Mouse (Mus musculus) heart, adult 2 months (tissue): ENCODE data around the gene Atrip. TPM values are rescaled to one million over a fixed set of nuclear protein-coding genes. Genes with fewer than 3 reads are reported as not detected.

Source experiments
- DNase-seq, 2 experiments: peaks; one replicate each; pipeline ENCODE4 v3.0.0; 2021
- H3K27ac ChIP-seq: fragments of 200-600 bp; 2 replicates; pipeline ENCODE4 v1.8.1; 2022
- H3K27me3 ChIP-seq: fragments of 200-500 bp; 2 replicates; pipeline ENCODE4 v1.6.1; 2012; ENCODE audit warnings: mild to moderate bottlenecking, low read length, inconsistent platforms, mixed read lengths; ENCODE audit not compliant: control insufficient read depth, insufficient read depth
- H3K36me3 ChIP-seq: fragments of 200-500 bp; 2 replicates; pipeline ENCODE4 v1.6.1; 2012; ENCODE audit warnings: low read length, inconsistent platforms; ENCODE audit not compliant: control insufficient read depth, insufficient read depth
- H3K4me1 ChIP-seq: fragments of 200-500 bp; 2 replicates; pipeline ENCODE4 v1.6.1; 2011; ENCODE audit warnings: low read length; ENCODE audit not compliant: control insufficient read depth, insufficient read depth
- H3K4me3 ChIP-seq: fragments of 200-600 bp; 2 replicates; pipeline ENCODE4 v1.8.1; 2022
- H3K79me2 ChIP-seq: fragments of 200-500 bp; replicated peaks from 2 replicates; pipeline ENCODE4 v1.6.1; 2012; ENCODE audit warnings: mild to moderate bottlenecking, inconsistent platforms, low read length, moderate library complexity, mixed read lengths; ENCODE audit not compliant: control insufficient read depth, insufficient read depth
- H3K9ac ChIP-seq: fragments of 200-500 bp; 2 replicates; pipeline ENCODE4 v1.6.1; 2012; ENCODE audit warnings: low read depth, mild to moderate bottlenecking, control low read depth, inconsistent platforms, low read length, mixed read lengths
- CTCF ChIP-seq: fragments of 200-600 bp; IDR thresholded peaks from 2 replicates; pipeline ENCODE4 v1.8.1; 2022; ENCODE audit warnings: antibody characterized with exemption, mild to moderate bottlenecking, moderate library complexity
- EP300 ChIP-seq: fragments of 200-500 bp; IDR thresholded peaks from 2 replicates; pipeline ENCODE4 v1.6.1; 2011; ENCODE audit warnings: low read depth, low read length, control low read depth; ENCODE audit not compliant: insufficient read depth
- POLR2A ChIP-seq: fragments of 200-500 bp; IDR thresholded peaks from 2 replicates; pipeline ENCODE4 v1.6.1; 2011; ENCODE audit warnings: mild to moderate bottlenecking, low read depth, low read length, control low read depth; ENCODE audit not compliant: insufficient read depth
- WGBS: fragments of 180-500 bp; shearing (Covaris S2); methylation state at CpG from one replicate; pipeline ENCODE4 v1.1.7; 2018; 5-methylcytosine and 5-hydroxymethylcytosine counted together
- intact Hi-C: fragments of 180-260 bp; cut with DNase I; formaldehyde crosslinking; loops from one replicate; pipeline ENCODE4 v1.15.1; 2025
- polyA plus RNA-seq: library from polyadenylated mRNA; depleted of rRNA; stranded (reverse); fragments of >200 nt; gene quantifications from 2 replicates; pipeline ENCODE4 v1.2.3, GENCODE M21; 2012
- total RNA-seq, 2 experiments: library from RNA; stranded (reverse); gene quantifications; 2 replicates each; pipeline ENCODE4 v1.2.3; 2021

Gene Atrip
- total and polyA plus RNA-seq, 3 experiments = 8.0 to 10.0 (median 9.0) TPM

- WGBS = 83% methylated on average over 10 of the region's 10 CpGs
- H3K9ac ChIP-seq = no peak overlapping the region
- H3K36me3 ChIP-seq = no peaks in the 10 kb centered on the region
- no peaks in the 10 kb centered on the region for H3K4me1 ChIP-seq
- intact Hi-C loops = no loop called here
- no peak for TF ChIP-seq CTCF
- TF ChIP-seq POLR2A = no peak
- TF ChIP-seq EP300 = no peak
- DNase-seq = no peak
- H3K27ac ChIP-seq = no peak overlapping the region
- no peaks in the 10 kb centered on the region for H3K27me3 ChIP-seq
- no peaks in the 10 kb centered on the region for H3K79me2 ChIP-seq
- H3K4me3 ChIP-seq = no peak overlapping the region
Observed at GRCm38 (mm10) chr9:109116205-109116604, 42.3 kb upstream of the Atrip start.

- DNase-seq = peak in 1 of 2 experiments; percentile 11
- 85% methylated on average over 7 of the region's 7 CpGs for WGBS
- Histone ChIP-seq H3K36me3 (no peaks in the 10 kb centered on the region), H3K27me3 (no peaks in the 10 kb centered on the region), H3K9ac (no peak overlapping the region), H3K4me3 (no peak overlapping the region), H3K4me1 (no peaks in the 10 kb centered on the region), H3K79me2 (no peaks in the 10 kb centered on the region), H3K27ac (no peak overlapping the region)
- intact Hi-C loops = no loop called here
- TF ChIP-seq EP300 = no peak
- no peak for TF ChIP-seq CTCF
- TF ChIP-seq POLR2A = no peak
Observed at GRCm38 (mm10) chr9:109114871-109115270, 40.9 kb upstream of the Atrip start.

GRCm38 (mm10) chr9:109114276-109114675, 40.4 kb upstream of the Atrip start:
- Histone ChIP-seq H3K79me2 (no peaks in the 10 kb centered on the region), H3K9ac (no peak overlapping the region), H3K4me3 (no peak overlapping the region), H3K36me3 (no peaks in the 10 kb centered on the region), H3K4me1 (no peaks in the 10 kb centered on the region), H3K27me3 (no peaks in the 10 kb centered on the region), H3K27ac (no peak overlapping the region)
- TF ChIP-seq CTCF (no peak), POLR2A (no peak), EP300 (no peak)
- peak in 1 of 2 experiments; percentile 14 for DNase-seq
- 95% methylated on average over 11 of the region's 11 CpGs for WGBS
- intact Hi-C loops = no loop called here

GRCm38 (mm10) chr9:109113331-109113730, 39.4 kb upstream of the Atrip start:
- no peaks in the 10 kb centered on the region for H3K79me2 ChIP-seq
- H3K27ac ChIP-seq = no peak overlapping the region
- intact Hi-C loops = no loop called here
- no peak overlapping the region for H3K9ac ChIP-seq
- H3K4me3 ChIP-seq = no peak overlapping the region
- peak in 1 of 2 experiments; percentile 13 for DNase-seq
- no peaks in the 10 kb centered on the region for H3K27me3 ChIP-seq
- TF ChIP-seq CTCF (no peak), EP300 (no peak), POLR2A (no peak)
- H3K36me3 ChIP-seq = no peaks in the 10 kb centered on the region
- 89% methylated on average over 8 of the region's 8 CpGs for WGBS
- H3K4me1 ChIP-seq = no peaks in the 10 kb centered on the region

GRCm38 (mm10) chr9:109111591-109111990, 37.7 kb upstream of the Atrip start:
- TF ChIP-seq EP300 (no peak), CTCF (no peak), POLR2A (no peak)
- WGBS = 93% methylated on average over 9 of the region's 9 CpGs

GRCm38 (mm10) chr9:109111101-109111500, 37.2 kb upstream of the Atrip start:
- TF ChIP-seq EP300 (no peak), CTCF (no peak), POLR2A (no peak)
- no peaks in the 10 kb centered on the region for H3K36me3 ChIP-seq
- no peak overlapping the region for H3K27ac ChIP-seq
- H3K4me1 ChIP-seq = no peaks in the 10 kb centered on the region
- H3K79me2 ChIP-seq = no peaks in the 10 kb centered on the region
- H3K27me3 ChIP-seq = no peaks in the 10 kb centered on the region
- 79% methylated on average over 4 of the region's 4 CpGs for WGBS
- intact Hi-C loops = no loop called here
- DNase-seq = no peak
- no peak overlapping the region for H3K9ac ChIP-seq
- H3K4me3 ChIP-seq = no peak overlapping the region

More at GRCm38 (mm10) chr9:109111591-109111990, 37.7 kb upstream of the Atrip start:
- H3K27ac ChIP-seq = no peak overlapping the region
- no peaks in the 10 kb centered on the region for H3K27me3 ChIP-seq
- no peak overlapping the region for H3K4me3 ChIP-seq
- no peaks in the 10 kb centered on the region for H3K36me3 ChIP-seq
- peak in 1 of 2 experiments; percentile 13 for DNase-seq
- H3K9ac ChIP-seq = no peak overlapping the region
- no peaks in the 10 kb centered on the region for H3K4me1 ChIP-seq
- intact Hi-C loops = no loop called here
- no peaks in the 10 kb centered on the region for H3K79me2 ChIP-seq

- Histone ChIP-seq H3K27me3 (no peaks in the 10 kb centered on the region), H3K79me2 (no peaks in the 10 kb centered on the region), H3K36me3 (no peaks in the 10 kb centered on the region), H3K9ac (no peak overlapping the region), H3K4me3 (no peak overlapping the region), H3K4me1 (no peaks in the 10 kb centered on the region), H3K27ac (no peak overlapping the region)
- intact Hi-C loops = no loop called here
- 90% methylated on average over 11 of the region's 11 CpGs for WGBS
- peak in 1 of 2 experiments; percentile 12 for DNase-seq
- no peak for TF ChIP-seq EP300
- no peak for TF ChIP-seq POLR2A
- no peak for TF ChIP-seq CTCF
Observed at GRCm38 (mm10) chr9:109110240-109110639, 36.3 kb upstream of the Atrip start.
